8 mouse cellular contexts compared by ENCODE assay signal in genomic region chr12:85305247-85305892, GRCm38 (mm10). TPM values are rescaled to one million over a fixed set of nuclear protein-coding genes. Genes with fewer than 3 reads are reported as not detected.
DNase-seq lines count a peak whose midpoint lies in the region; ATAC-seq lines count a peak whose summit lies in the region.

No protein-coding gene starts in this region.

- H3K4me2 ChIP-seq in hindbrain, embryonic 16.5 days (ENCODE audit: low read length): no peak overlapping the region

- H3K9me3 ChIP-seq in hindbrain, embryonic 16.5 days (ENCODE audit: control insufficient read depth, low read length): no peaks in the 10 kb centered on the region

- no peak overlapping the region for H3K4me3 ChIP-seq in hindbrain, embryonic 16.5 days (ENCODE audit: low read length)

- WGBS in hindbrain, embryonic 16.5 days: 46% methylated on average over 16 of the region's 16 CpGs

- no peaks in the 10 kb centered on the region for H3K4me1 ChIP-seq in hindbrain, embryonic 16.5 days (ENCODE audit: control insufficient read depth, insufficient read depth, low read depth, low read length)

- H3K9ac ChIP-seq in hindbrain, embryonic 16.5 days (ENCODE audit: low read depth, low read length): no peak overlapping the region

- no peaks in the 10 kb centered on the region for H3K27me3 ChIP-seq in hindbrain, embryonic 16.5 days (replicated peaks; ENCODE audit: control insufficient read depth, insufficient read depth, low read length)

- peak; percentile 82 for DNase-seq in R1 (ENCODE audit: low read depth, low spot score)
- DNase-seq in cerebellum, adult 9-11 months: peak; percentile 78
- peak; percentile 83 to 87 for DNase-seq in frontal cortex, postnatal 25 days (ENCODE audit: low spot score in 2 of 2)
- peak; percentile 78 for DNase-seq in left cerebral cortex, adult 11 months (ENCODE audit: low spot score)
- DNase-seq in lung, postnatal 36 days: peak; percentile 94
- DNase-seq in retina, postnatal 1 day: peak; percentile 88
- peak; percentile 89 for DNase-seq in thymus, postnatal 4 days

- H3K27ac ChIP-seq in hindbrain, embryonic 16.5 days (ENCODE audit: low read depth, low read length): peak overlapping the region; percentile 57; the same call in 1 of the 2 replicates

- ATAC-seq in hindbrain, embryonic 16.5 days: peak; percentile 86

- peaks cover 60% of the 10 kb centered on the region for H3K36me3 ChIP-seq in hindbrain, embryonic 16.5 days (ENCODE audit: control insufficient read depth, insufficient read depth, low read length)

RNA-seq across cellular contexts. Expression of gene Zc2hc1c, which starts 17.0 kb away (rescaled TPM):
- 1.7 and 1.8 TPM in 2 replicates for polyA plus RNA-seq in hindbrain, embryonic 16.5 days (2015; fragmentation: Nextera tagmentation; extraction: Ambion mirVana)

RNA-seq across cellular contexts. Expression of gene Acyp1, which starts 17.1 kb away (rescaled TPM):
- 47.1 and 58.4 TPM in 2 replicates for polyA plus RNA-seq in hindbrain, embryonic 16.5 days (2015; fragmentation: Nextera tagmentation; extraction: Ambion mirVana)

RNA-seq across cellular contexts. Expression of gene Nek9, which starts 33.8 kb away (rescaled TPM):
- polyA plus RNA-seq in hindbrain, embryonic 16.5 days (2015; fragmentation: Nextera tagmentation; extraction: Ambion mirVana): 9.9 and 13.7 TPM in 2 replicates

RNA-seq across cellular contexts. Expression of gene Mlh3, which starts 35.0 kb away (rescaled TPM):
- 7.6 and 8.7 TPM in 2 replicates for polyA plus RNA-seq in hindbrain, embryonic 16.5 days (2015; fragmentation: Nextera tagmentation; extraction: Ambion mirVana)
